Mouse (Mus musculus) frontal cortex, postnatal 10 days (tissue): ENCODE measurements around the gene Otogl.
A peak's percentile ranks its signal among the peaks of the same experiment; 100 is the strongest.

Experiments
- DNase-seq, 2 experiments: peaks; one replicate each; pipeline ENCODE4 v3.0.0; 2022; ENCODE audit warnings: low spot score in 2 of 2, mixed read lengths in 1 of 2

Otogl gene

DNA sequence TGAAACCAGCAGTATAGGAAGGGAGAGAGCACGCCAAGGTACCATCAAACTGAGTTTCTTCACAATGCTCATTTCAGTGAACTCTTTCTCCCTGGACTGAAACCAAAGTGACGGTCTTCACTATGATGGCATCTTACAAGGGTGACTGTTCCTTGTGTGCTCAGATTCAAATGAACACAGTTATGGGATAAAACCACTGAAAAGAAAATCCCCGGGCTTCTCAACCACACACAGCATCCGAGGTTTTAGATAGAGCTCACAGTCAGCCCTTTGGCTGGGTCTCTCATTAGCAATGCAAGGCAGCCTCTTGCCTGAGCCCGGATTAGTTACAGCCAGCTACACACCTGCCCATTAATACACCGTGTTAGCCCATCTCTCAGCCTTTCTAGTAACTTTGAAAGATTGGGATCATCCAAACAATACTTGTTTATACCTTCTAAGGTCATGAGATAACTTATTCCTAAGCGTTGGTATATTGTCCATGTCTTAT, at the start of gene Otogl:
Gene Otogl, minus strand, starts transcription at position 51 of the 490 bp plus-strand sequence.
- no peak for DNase-seq

DNA sequence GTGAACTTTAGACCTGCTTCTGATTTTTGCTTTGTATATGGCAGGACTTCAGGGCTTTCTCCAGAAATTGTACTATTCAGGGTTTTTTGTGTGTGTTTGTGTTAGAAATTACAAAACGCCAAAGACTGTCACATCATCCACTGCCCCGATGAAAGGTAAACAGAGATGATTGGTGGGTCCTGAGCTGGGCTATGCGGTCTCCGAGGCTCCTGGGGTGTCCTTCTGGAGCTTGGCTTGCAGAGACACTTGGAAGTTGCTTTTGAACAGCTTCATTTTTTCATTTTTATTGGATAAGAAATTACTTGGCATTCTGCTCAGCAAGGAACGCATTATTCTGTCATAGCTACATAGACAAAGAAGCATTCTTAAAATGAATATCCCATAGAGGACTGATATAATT, 44.7 kb upstream of the Otogl start:
- no peak for DNase-seq

GRCm38 (mm10) chr10:107954444-107954843, 42.5 kb upstream of the Otogl start:
- DNase-seq, result no peak

- no peak for DNase-seq
Observed at GRCm38 (mm10) chr10:107951596-107951995, 39.7 kb upstream of the Otogl start.

DNA sequence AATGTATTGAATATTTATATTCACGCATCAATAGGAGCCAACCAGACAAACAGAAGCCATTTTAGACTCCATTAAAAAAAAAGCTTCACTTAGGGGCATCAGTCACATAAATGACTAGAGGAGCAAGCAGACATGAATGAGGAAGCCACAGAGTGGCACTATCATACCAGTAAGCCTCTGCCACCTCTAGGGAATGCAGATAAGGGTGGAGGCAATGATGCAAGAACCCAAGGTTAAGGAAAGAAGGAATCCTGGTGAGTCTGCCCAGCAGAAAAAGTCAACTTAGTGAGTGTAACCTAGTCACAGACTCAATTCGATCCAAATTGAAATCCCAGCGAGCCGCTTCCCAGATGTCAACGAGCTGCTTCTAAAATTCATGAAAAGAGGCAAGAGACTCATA, 38.0 kb upstream of the Otogl start:
- no peak for DNase-seq

DNA sequence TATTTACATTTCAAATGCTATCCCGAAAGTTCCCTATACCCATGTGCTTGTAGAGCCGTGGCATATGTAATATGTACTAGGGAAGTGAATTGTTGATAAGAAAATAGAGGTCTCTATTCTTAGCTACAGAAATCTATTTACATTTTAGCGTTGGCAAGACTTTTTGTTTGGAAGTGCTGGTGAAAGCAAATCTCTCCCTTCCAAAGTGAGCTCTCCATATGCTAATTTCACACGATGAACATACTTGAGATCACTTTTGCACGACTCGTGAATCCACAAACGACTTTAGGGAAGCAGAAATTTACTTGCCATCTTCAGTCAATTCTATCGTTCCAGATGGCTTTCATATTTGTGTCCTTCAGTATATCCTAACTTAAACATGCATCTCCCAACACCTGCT, 36.7 kb upstream of the Otogl start:
- DNase-seq, result no peak

- no peak for DNase-seq
Observed at GRCm38 (mm10) chr10:107948038-107948437, 36.1 kb upstream of the Otogl start.

GRCm38 (mm10) chr10:107946348-107946747, 34.4 kb upstream of the Otogl start:
- DNase-seq, result no peak

GRCm38 (mm10) chr10:107943859-107944258, 31.9 kb upstream of the Otogl start:
- DNase-seq, result no peak

GRCm38 (mm10) chr10:107941188-107941900, 29.4 kb upstream of the Otogl start:
- DNase-seq, result no peak

GRCm38 (mm10) chr10:107940302-107940701, 28.4 kb upstream of the Otogl start:
- DNase-seq, result no peak

GRCm38 (mm10) chr10:107939821-107940220, 27.9 kb upstream of the Otogl start:
- no peak for DNase-seq

DNA sequence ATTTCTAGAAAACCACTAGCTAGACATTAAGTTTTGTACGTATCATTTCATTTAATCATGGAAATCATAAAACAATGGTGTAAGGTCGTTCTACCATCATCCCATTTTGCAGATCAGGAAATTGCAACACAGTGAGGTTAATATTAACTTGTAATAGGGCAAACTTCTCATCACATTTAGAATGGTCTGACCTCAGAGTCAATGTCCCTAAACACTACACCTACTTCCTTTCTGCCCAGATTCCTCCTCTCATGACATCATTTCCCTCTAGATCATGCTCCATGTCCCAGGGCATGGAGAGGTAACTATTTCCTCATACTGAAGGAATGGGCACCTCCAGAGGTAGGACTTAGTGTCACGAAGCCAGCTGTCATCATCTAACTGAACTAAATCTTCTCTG, 22.1 kb upstream of the Otogl start:
- no peak for DNase-seq

DNA sequence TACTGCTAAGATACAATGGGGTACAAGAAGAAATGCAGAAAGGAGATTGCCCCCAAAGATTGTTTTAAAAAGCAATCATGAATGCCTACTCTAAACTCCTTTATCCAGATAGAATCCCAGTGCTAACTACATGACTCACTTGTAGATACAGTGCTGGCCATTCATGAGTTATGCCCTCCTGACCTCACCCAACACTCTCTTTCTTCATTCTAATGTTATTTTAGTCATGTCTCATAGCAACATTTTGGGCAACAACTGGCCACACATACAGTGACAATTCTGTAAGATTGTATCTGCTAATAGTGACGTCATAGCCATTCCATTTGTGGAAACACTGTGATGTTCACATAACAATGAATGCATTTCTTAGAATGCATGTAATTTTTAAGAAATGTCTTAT, 21.6 kb upstream of the Otogl start:
- no peak for DNase-seq

GRCm38 (mm10) chr10:107931833-107932828, 20.2 kb upstream of the Otogl start:
- DNase-seq, result peak; percentile 40 to 52

GRCm38 (mm10) chr10:107930471-107931021, 18.6 kb upstream of the Otogl start:
- no peak for DNase-seq

DNA sequence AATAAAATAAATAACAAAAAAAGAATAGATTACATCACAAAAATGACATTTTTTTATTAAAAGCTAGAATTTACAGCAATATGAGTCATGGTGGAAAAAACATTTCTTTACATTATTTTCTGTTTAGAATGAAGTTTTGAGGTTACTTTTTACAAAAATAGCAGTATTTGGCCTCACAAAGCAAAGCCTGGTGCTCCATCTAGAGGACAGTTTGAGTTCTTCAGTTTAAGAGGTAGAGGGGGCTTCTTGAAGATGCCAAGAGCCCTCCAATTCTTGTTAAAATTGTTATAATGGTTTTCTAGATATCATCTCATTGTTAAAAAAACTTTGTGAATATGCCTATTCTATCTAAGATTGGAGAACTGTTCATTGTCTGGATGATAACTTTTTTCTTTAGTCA, 13.4 kb upstream of the Otogl start:
- no peak for DNase-seq

GRCm38 (mm10) chr10:107923860-107924259, 11.9 kb upstream of the Otogl start:
- no peak for DNase-seq

DNA sequence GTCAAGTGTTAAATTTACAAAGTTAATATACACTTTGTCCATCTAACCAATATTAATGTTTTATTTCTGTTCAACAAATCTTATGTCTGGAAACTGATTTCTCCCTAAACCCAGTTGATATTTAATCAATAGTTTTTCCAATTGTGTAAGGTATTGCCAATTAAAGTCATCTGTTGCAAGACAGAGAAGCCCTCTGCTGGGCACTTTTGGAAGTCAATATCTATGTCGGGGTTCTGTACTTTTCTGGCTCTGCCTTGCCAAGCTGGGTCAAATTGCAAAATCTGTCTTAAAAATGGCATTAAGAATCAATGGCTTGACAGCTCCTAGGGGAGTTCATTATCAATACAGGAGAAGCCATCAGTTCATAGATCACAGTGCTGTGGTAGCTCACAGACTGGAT, 10.8 kb upstream of the Otogl start:
- no peak for DNase-seq

DNA sequence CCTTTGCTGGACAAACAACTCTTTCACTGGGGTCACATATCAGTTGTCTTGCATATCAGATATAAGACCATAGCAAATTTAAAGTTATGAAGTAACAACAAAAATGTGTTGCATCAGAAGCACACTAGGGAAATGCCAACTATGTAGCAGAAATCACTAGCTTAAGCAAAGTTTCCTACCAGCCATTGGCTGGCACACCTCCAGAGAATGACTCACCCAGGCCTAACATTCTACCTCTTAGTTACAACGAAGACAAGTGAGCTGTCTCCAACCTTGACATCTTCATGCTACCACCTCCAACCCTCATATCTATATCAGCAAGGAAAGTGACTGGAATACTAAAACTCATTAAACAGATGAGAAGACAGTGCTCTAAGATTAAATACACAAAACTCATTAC, 9.6 kb upstream of the Otogl start:
- no peak for DNase-seq

DNA sequence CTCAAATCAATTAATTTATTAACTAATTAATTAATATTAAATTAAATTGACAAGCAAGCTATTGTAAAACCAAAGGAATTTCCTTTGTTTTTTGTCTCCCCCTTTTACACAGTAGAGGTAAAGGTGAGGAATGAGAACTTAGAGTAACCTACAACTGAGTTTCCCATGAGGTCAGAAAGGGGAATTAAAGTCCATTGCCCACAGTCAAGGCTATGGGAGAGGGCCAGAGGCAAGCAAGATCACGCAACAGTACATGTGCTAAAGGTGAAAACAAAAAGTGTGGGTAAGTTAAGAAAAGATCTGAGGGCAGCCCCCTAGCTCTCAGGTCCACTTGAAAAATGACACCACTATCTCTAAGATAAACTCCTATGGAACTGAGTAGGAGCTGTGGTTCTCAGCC, 9.2 kb upstream of the Otogl start:
- DNase-seq, result no peak

DNA sequence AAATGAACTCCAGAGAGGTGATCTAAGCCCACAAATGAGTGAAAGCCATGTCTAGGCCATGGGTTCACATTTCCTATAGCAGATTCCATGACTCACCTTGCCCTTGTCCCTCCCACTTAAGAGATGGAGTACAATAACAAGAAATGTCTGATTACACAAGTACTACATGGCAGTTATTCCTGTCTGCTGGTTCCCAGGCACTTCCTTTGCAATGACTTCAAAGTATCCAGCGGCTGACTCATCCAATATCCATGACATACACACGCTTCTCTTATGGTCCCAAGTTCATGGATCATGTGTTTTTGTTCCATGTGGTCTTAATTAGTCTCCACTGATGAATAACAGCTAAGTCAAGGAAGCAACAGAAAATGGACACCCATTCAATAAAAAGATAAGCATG, 1.1 kb upstream of the Otogl start:
- no peak for DNase-seq
